Mouse (Mus musculus) c-Kit-positive CD71-negative TER-119-negative erythroid progenitor cells, embryonic 14.5 days (primary cell): ENCODE measurements around the gene Hemk1.

Experiments
- DNase-seq: peaks from one replicate; pipeline ENCODE4 v3.0.0-alpha.2; 2013; ENCODE audit warnings: low read depth

The Hemk1 gene

GRCm38 (mm10) chr9:107343146-107343943 is 5.2 kb upstream of the Hemk1 start:
- no peak for DNase-seq

- DNase-seq, result no peak
Measured at GRCm38 (mm10) chr9:107342201-107342709, 4.1 kb upstream of the Hemk1 start.

GRCm38 (mm10) chr9:107340911-107341645 is 2.9 kb upstream of the Hemk1 start:
- no peak for DNase-seq

GRCm38 (mm10) chr9:107340267-107340859 is 2.2 kb upstream of the Hemk1 start, which contains the start of gene 6430571L13Rik:
Gene 6430571L13Rik, plus strand, starts transcription at chr9:107340602.
- peak; percentile 74 for DNase-seq

GRCm38 (mm10) chr9:107336386-107336785 is 1.8 kb downstream of the Hemk1 start:
- DNase-seq, result no peak

GRCm38 (mm10) chr9:107335909-107336308 is 2.2 kb downstream of the Hemk1 start:
- DNase-seq, result peak; percentile 55

- DNase-seq, result no peak
Measured at GRCm38 (mm10) chr9:107335046-107335445, 3.1 kb downstream of the Hemk1 start.

- DNase-seq, result no peak
Measured at GRCm38 (mm10) chr9:107334356-107334755, 3.8 kb downstream of the Hemk1 start.

GRCm38 (mm10) chr9:107333686-107334085 is 4.5 kb downstream of the Hemk1 start:
- DNase-seq, result no peak

GRCm38 (mm10) chr9:107330791-107331190 is 7.4 kb downstream of the Hemk1 start:
- no peak for DNase-seq

- no peak for DNase-seq
Measured at GRCm38 (mm10) chr9:107327879-107328620, 10.1 kb downstream of the Hemk1 start.

- DNase-seq, result no peak
Measured at GRCm38 (mm10) chr9:107325904-107326303, 12.2 kb downstream of the Hemk1 start.

GRCm38 (mm10) chr9:107324799-107325561 is 13.2 kb downstream of the Hemk1 start:
- no peak for DNase-seq

- DNase-seq, result no peak
Measured at GRCm38 (mm10) chr9:107323558-107323957, 14.6 kb downstream of the Hemk1 start.

GRCm38 (mm10) chr9:107322461-107323050 is 15.6 kb downstream of the Hemk1 start:
- DNase-seq, result no peak

- DNase-seq, result no peak
Measured at GRCm38 (mm10) chr9:107315791-107316190, 22.4 kb downstream of the Hemk1 start.

GRCm38 (mm10) chr9:107313926-107314325 is 24.2 kb downstream of the Hemk1 start:
- no peak for DNase-seq

GRCm38 (mm10) chr9:107312811-107313584 is 25.2 kb downstream of the Hemk1 start:
- peak; percentile 79 for DNase-seq

GRCm38 (mm10) chr9:107309600-107309999 is 28.6 kb downstream of the Hemk1 start:
- no peak for DNase-seq

- DNase-seq, result no peak
Measured at GRCm38 (mm10) chr9:107309171-107309570, 29.0 kb downstream of the Hemk1 start.
